Mouse (Mus musculus) MEL (cell line): Measurements from ENCODE around the gene Sptlc2. TPM values are rescaled to one million over a fixed set of nuclear protein-coding genes. Genes with fewer than 3 reads are reported as not detected.

Source experiments
- DNase-seq: peaks from one replicate; pipeline ENCODE4 v3.0.0; 2011; ENCODE audit warnings: low read depth, low spot score
- H3K27ac ChIP-seq: 2 replicates; pipeline ENCODE4 v1.5.1; 2012; ENCODE audit warnings: low read depth, mild to moderate bottlenecking, control low read depth, low read length, moderate library complexity; ENCODE audit not compliant: control insufficient read depth
- H3K27me3 ChIP-seq, 2 experiments: fragments of 150-350 bp in 1 of 2; sonication (generic) in 1 of 2; 2 replicates each; pipeline ENCODE4 v1.6.1; 2012; ENCODE audit warnings: low read length in 2 of 2, mild to moderate bottlenecking in 2 of 2, improper control_type of control experiment in 1 of 2, moderate library complexity in 1 of 2; ENCODE audit not compliant: insufficient read depth in 2 of 2, control insufficient read depth in 1 of 2
- H3K36me3 ChIP-seq, 2 experiments: 2 replicates each; pipeline ENCODE4 v1.6.1; 2012 to 2014; ENCODE audit warnings: low read length in 2 of 2, improper control_type of control experiment in 1 of 2, inconsistent platforms in 1 of 2, mild to moderate bottlenecking in 1 of 2; ENCODE audit not compliant: insufficient read depth in 2 of 2, control insufficient read depth in 1 of 2
- H3K4me1 ChIP-seq, 2 experiments: fragments of 150-350 bp in 1 of 2; sonication (generic) in 1 of 2; 2 replicates each; pipeline ENCODE4 v1.6.1; 2012; ENCODE audit warnings: low read length in 2 of 2, improper control_type of control experiment in 1 of 2, mild to moderate bottlenecking in 1 of 2; ENCODE audit not compliant: insufficient read depth in 2 of 2, control insufficient read depth in 1 of 2
- H3K4me3 ChIP-seq, 2 experiments: fragments of 150-350 bp in 1 of 2; sonication (generic) in 1 of 2; 2 replicates each; pipeline ENCODE4 v1.5.1; 2012; ENCODE audit warnings: low read depth in 2 of 2, low read length in 2 of 2, mild to moderate bottlenecking in 2 of 2, moderate library complexity in 2 of 2, control low read depth in 1 of 2, improper control_type of control experiment in 1 of 2; ENCODE audit not compliant: control insufficient read depth in 1 of 2, insufficient read depth in 1 of 2
- H3K79me2 ChIP-seq: 2 replicates; pipeline ENCODE4 v1.6.1; 2012; ENCODE audit warnings: mild to moderate bottlenecking, low read length, moderate library complexity; ENCODE audit not compliant: control insufficient read depth, poor library complexity, insufficient read depth
- H3K9ac ChIP-seq: 2 replicates; pipeline ENCODE4 v1.6.1; 2012; ENCODE audit warnings: low read depth, mild to moderate bottlenecking, control low read depth, low read length, moderate library complexity; ENCODE audit not compliant: control insufficient read depth, poor library complexity, severe bottlenecking
- H3K9me3 ChIP-seq: fragments of 150-350 bp; sonication (generic); replicated peaks from 2 replicates; pipeline ENCODE4 v1.6.1; 2012; ENCODE audit warnings: mild to moderate bottlenecking, low read length, improper control_type of control experiment, moderate library complexity; ENCODE audit not compliant: insufficient read depth
- BHLHE40 ChIP-seq: IDR thresholded peaks from 2 replicates; pipeline ENCODE4 v1.6.1; 2012; ENCODE audit warnings: low read depth, mild to moderate bottlenecking, inconsistent platforms, low read length, improper control_type of control experiment, borderline replicate concordance
- CHD1 ChIP-seq: IDR thresholded peaks from 2 replicates; pipeline ENCODE4 v1.6.1; 2012; ENCODE audit warnings: low read depth, mild to moderate bottlenecking, inconsistent platforms, low read length, improper control_type of control experiment
- JUND ChIP-seq: IDR thresholded peaks from 2 replicates; pipeline ENCODE4 v1.6.1; 2011; ENCODE audit warnings: low read depth, mild to moderate bottlenecking, improper control_type of control experiment, low read length
- MAZ ChIP-seq: IDR thresholded peaks from 2 replicates; pipeline ENCODE4 v1.6.1; 2012; ENCODE audit warnings: low read depth, mild to moderate bottlenecking, inconsistent platforms, low read length, improper control_type of control experiment
- MYB ChIP-seq: IDR thresholded peaks from 2 replicates; pipeline ENCODE4 v1.6.1; 2011; ENCODE audit warnings: mild to moderate bottlenecking, low read depth, low read length, improper control_type of control experiment
- NELFE ChIP-seq: IDR thresholded peaks from 2 replicates; pipeline ENCODE4 v1.6.1; 2011; ENCODE audit warnings: low read depth, low read length, improper control_type of control experiment
- NRF1 ChIP-seq: IDR thresholded peaks from 2 replicates; pipeline ENCODE4 v1.6.1; 2014; ENCODE audit warnings: low read depth, mild to moderate bottlenecking, inconsistent platforms, low read length, improper control_type of control experiment, moderate library complexity; ENCODE audit not compliant: poor library complexity, insufficient read depth, severe bottlenecking
- POLR2AphosphoS5 ChIP-seq: IDR thresholded peaks from 2 replicates; pipeline ENCODE4 v1.6.1; 2012; ENCODE audit warnings: low read depth, borderline replicate concordance, mild to moderate bottlenecking, inconsistent platforms, low read length, moderate library complexity, mixed read lengths
- RCOR1 ChIP-seq: IDR thresholded peaks from 2 replicates; pipeline ENCODE4 v1.6.1; 2012; ENCODE audit warnings: low read depth, mild to moderate bottlenecking, inconsistent platforms, low read length, improper control_type of control experiment
- SIN3A ChIP-seq: IDR thresholded peaks from 2 replicates; pipeline ENCODE4 v1.6.1; 2012; ENCODE audit warnings: low read length, improper control_type of control experiment, inconsistent platforms
- TAL1 ChIP-seq: IDR thresholded peaks from 2 replicates; pipeline ENCODE4 v1.6.1; 2012; ENCODE audit warnings: mild to moderate bottlenecking, inconsistent platforms, low read length, moderate library complexity, mixed read lengths
- USF1 ChIP-seq: IDR thresholded peaks from 2 replicates; pipeline ENCODE4 v1.6.1; 2014; ENCODE audit warnings: low read depth, mild to moderate bottlenecking, inconsistent platforms, low read length, improper control_type of control experiment, moderate library complexity
- USF2 ChIP-seq, 2 experiments: IDR thresholded peaks; 2 replicates each; pipeline ENCODE4 v1.6.1; 2011 to 2012; ENCODE audit warnings: improper control_type of control experiment in 2 of 2, low read length in 2 of 2, borderline replicate concordance in 1 of 2, inconsistent platforms in 1 of 2, low read depth in 1 of 2, mild to moderate bottlenecking in 1 of 2; ENCODE audit not compliant: insufficient read depth in 1 of 2
- polyA plus RNA-seq, 2 experiments: library from polyadenylated mRNA; stranded (reverse) in 1 of 2; unstranded in 1 of 2; fragments of >175 nt in 1 of 2; fragments of >200 nt in 1 of 2; gene quantifications; 2 replicates each; pipeline versions ENCODE4 v1.2.1 to v1.2.4; 2012; ENCODE audit warnings: low replicate concordance in 2 of 2, low read depth in 1 of 2; ENCODE audit not compliant: insufficient read length in 2 of 2, insufficient read depth in 1 of 2, missing spikeins in 1 of 2
- total RNA-seq: library from RNA; depleted of rRNA; stranded (reverse); fragments of 300-350 nt; gene quantifications from 2 replicates; pipeline ENCODE4 v1.2.3, GENCODE M21; 2012

The Sptlc2 gene
- total and polyA plus RNA-seq, 3 experiments: 61.6 to 75.9 TPM; not detected in 1

- H3K36me3 ChIP-seq: no peaks in the 10 kb centered on the region
- H3K79me2 ChIP-seq: no peaks in the 10 kb centered on the region
- no peak overlapping the region for H3K4me3 ChIP-seq
- H3K9me3 ChIP-seq: no peaks in the 10 kb centered on the region
- H3K27ac ChIP-seq: no peak overlapping the region
- no peaks in the 10 kb centered on the region for H3K4me1 ChIP-seq
- H3K27me3 ChIP-seq: no peaks in the 10 kb centered on the region
- TF ChIP-seq TAL1 (no peak), MAZ (no peak), RCOR1 (no peak), USF2 (IDR thresholded peaks at IDR 0.05; ENCODE audit: borderline replicate concordance in 1 of 2, insufficient read depth in 1 of 2, low read depth in 1 of 2, low read length in 2 of 2) (no peak), JUND (no peak), NRF1 (no peak), MYB (no peak)
- no peak overlapping the region for H3K9ac ChIP-seq
- no peak for DNase-seq
Observed at GRCm38 (mm10) chr12:87300441-87300690, 87.8 kb downstream of the Sptlc2 start.

- no peaks in the 10 kb centered on the region for H3K36me3 ChIP-seq
- no peak within 1 kb of the TSS for H3K27ac ChIP-seq
- no peaks in the 10 kb centered on the region for H3K4me1 ChIP-seq
- no peak for DNase-seq
- H3K4me3 ChIP-seq: no peak within 1 kb of the TSS
- no peaks in the 10 kb centered on the region for H3K9me3 ChIP-seq
- TF ChIP-seq BHLHE40: no peak
- no peak for TF ChIP-seq JUND
- TF ChIP-seq POLR2AphosphoS5: no peak
- no peak for TF ChIP-seq USF1
- TF ChIP-seq NELFE: no peak
- no peak for TF ChIP-seq USF2 (IDR thresholded peaks at IDR 0.05; ENCODE audit: borderline replicate concordance in 1 of 2, insufficient read depth in 1 of 2, low read depth in 1 of 2, low read length in 2 of 2)
- TF ChIP-seq RCOR1: no peak
- TF ChIP-seq CHD1: no peak
- TF ChIP-seq MYB: no peak
- no peak for TF ChIP-seq SIN3A
- TF ChIP-seq, all 39 proteins: peak for 0
- Histone ChIP-seq H3K9ac (no peak within 1 kb of the TSS), H3K27me3 (no peaks in the 10 kb centered on the region), H3K79me2 (no peaks in the 10 kb centered on the region)
Observed at GRCm38 (mm10) chr12:87299657-87300440, 88.3 kb downstream of the Sptlc2 start, which contains the start of gene Ism2. TSS of gene Ism2 (minus strand) at chr12:87299705.
